Comparison of ENCODE assay signal across 23 mouse cellular contexts in genomic region chr12:46197482-46198101, GRCm38 (mm10).
DNase-seq lines count a peak whose midpoint lies in the region; ATAC-seq and TF ChIP-seq lines count a peak whose summit lies in the region.
"Had no signal": no experiment of that assay in that cellular context is flagged by ENCODE, and none has a peak within 500 bp of the region (broad histone marks: within the 10 kb centered on the region; RNA-seq: fewer than 3 reads in every experiment).

No protein-coding gene starts in this region.

- no peaks in the 10 kb centered on the region for H3K27me3 ChIP-seq in kidney, postnatal 0 days (ENCODE audit: insufficient read depth, low read length)
- H3K27me3 ChIP-seq in forebrain, postnatal 0 days (ENCODE audit: insufficient read depth, low read length) = no peaks in the 10 kb centered on the region
- H3K27me3 ChIP-seq: heart, embryonic 15.5 days; hindbrain, embryonic 13.5 days; kidney, embryonic 15.5 days; limb, embryonic 12.5 days; liver, embryonic 12.5 days; midbrain, embryonic 12.5 days; neural tube, embryonic 12.5 days had no signal

- H3K4me2 ChIP-seq in kidney, postnatal 0 days (ENCODE audit: low read length) = no peak overlapping the region
- no peak overlapping the region for H3K4me2 ChIP-seq in forebrain, postnatal 0 days (ENCODE audit: low read depth)
- H3K4me2 ChIP-seq: heart, embryonic 15.5 days; hindbrain, embryonic 13.5 days; kidney, embryonic 15.5 days; limb, embryonic 12.5 days; liver, embryonic 12.5 days; midbrain, embryonic 12.5 days; neural tube, embryonic 12.5 days had no signal

- no peaks in the 10 kb centered on the region for H3K9me3 ChIP-seq in kidney, postnatal 0 days (replicated peaks; ENCODE audit: low read length)
- no peaks in the 10 kb centered on the region for H3K9me3 ChIP-seq in forebrain, postnatal 0 days (ENCODE audit: low read length)
- H3K9me3 ChIP-seq: heart, embryonic 15.5 days; hindbrain, embryonic 13.5 days; kidney, embryonic 15.5 days; limb, embryonic 12.5 days; liver, embryonic 12.5 days; midbrain, embryonic 12.5 days; neural tube, embryonic 12.5 days had no signal

- TF ChIP-seq POLR2A in lung, adult 2 months (IDR thresholded peaks at IDR 0.05; ENCODE audit: borderline replicate concordance, extremely low read depth, low read depth, low read length) = no peak
- no peak for TF ChIP-seq POLR2A in brain, embryonic 14.5 days (IDR thresholded peaks at IDR 0.05; ENCODE audit: borderline replicate concordance, extremely low read depth, insufficient read depth, insufficient read length, poor library complexity, severe bottlenecking)

- H3K4me3 ChIP-seq in kidney, postnatal 0 days (replicated peaks; ENCODE audit: low read depth, low read length) = no peak overlapping the region
- no peak overlapping the region for H3K4me3 ChIP-seq in lung, adult 2 months (replicated peaks; ENCODE audit: extremely low read depth, low read depth, low read length)
- no peak overlapping the region for H3K4me3 ChIP-seq in forebrain, postnatal 0 days (ENCODE audit: low read depth, low read length)
- H3K4me3 ChIP-seq: erythroblast, embryonic 14.5 days; gastrocnemius, adult 2 months; heart, embryonic 15.5 days; hindbrain, embryonic 13.5 days; kidney, embryonic 15.5 days; limb, embryonic 12.5 days; liver, embryonic 12.5 days; midbrain, embryonic 12.5 days; neural tube, embryonic 12.5 days had no signal

- 45% methylated on average over 2 of the region's 2 CpGs for WGBS in kidney, postnatal 0 days
- WGBS in lung, adult 2 months = 42% methylated on average over 2 of the region's 2 CpGs
- WGBS in forebrain, postnatal 0 days = 14% methylated on average over 2 of the region's 2 CpGs

- no peak overlapping the region for H3K27ac ChIP-seq in kidney, postnatal 0 days
- H3K27ac ChIP-seq in forebrain, postnatal 0 days (ENCODE audit: low read depth, low read length) = no peak overlapping the region
- H3K27ac ChIP-seq: gastrocnemius, adult 2 months; heart, embryonic 15.5 days; hindbrain, embryonic 13.5 days; kidney, embryonic 15.5 days; limb, embryonic 12.5 days; liver, embryonic 12.5 days; midbrain, embryonic 12.5 days; neural tube, embryonic 12.5 days had no signal

- no peaks in the 10 kb centered on the region for H3K36me3 ChIP-seq in kidney, postnatal 0 days (ENCODE audit: insufficient read depth, low read length)
- H3K36me3 ChIP-seq in forebrain, postnatal 0 days (ENCODE audit: insufficient read depth) = no peaks in the 10 kb centered on the region
- H3K36me3 ChIP-seq: heart, embryonic 15.5 days; hindbrain, embryonic 13.5 days; kidney, embryonic 15.5 days; limb, embryonic 12.5 days; liver, embryonic 12.5 days; midbrain, embryonic 12.5 days; neural tube, embryonic 12.5 days had no signal

- no peak for TF ChIP-seq CTCF in kidney, postnatal 0 days (IDR thresholded peaks at IDR 0.05; ENCODE audit: low read depth)
- no peak for TF ChIP-seq CTCF in lung, adult 2 months (IDR thresholded peaks at IDR 0.05; ENCODE audit: insufficient read depth, low read length)
- no peak for TF ChIP-seq CTCF in brain, embryonic 14.5 days (IDR thresholded peaks at IDR 0.05; ENCODE audit: borderline replicate concordance, extremely low read depth, insufficient read depth, insufficient read length)
- no peak for TF ChIP-seq CTCF in forebrain, postnatal 0 days (IDR thresholded peaks at IDR 0.05; ENCODE audit: low read depth)

- peak; percentile 78 for DNase-seq in kidney, postnatal 0 days (ENCODE audit: low spot score)
- no peak for DNase-seq in kidney, adult 11 months
- DNase-seq in lung, postnatal 10 days = peak; percentile 2
- DNase-seq in lung, adult 2 months = no peak
- peak; percentile 61 for DNase-seq in brain, embryonic 14.5 days (ENCODE audit: low read depth)
- DNase-seq in forebrain, postnatal 0 days = no peak
- DNase-seq: adrenal gland, postnatal 25 days; cerebellum, adult 9-10 months; gastrocnemius, adult 2 months; heart, postnatal 36 days; layer of hippocampus, postnatal 36 days; lung, adult 18-20 months; lung, postnatal 4 days had no signal

- no peak for ATAC-seq in kidney, postnatal 0 days (replicated peaks; ENCODE audit: low FRiP score, low read depth)
- ATAC-seq in forebrain, postnatal 0 days = 0 out of 2 replicates have a peak, but pooled peaks have one; percentile 34
- ATAC-seq in megakaryocyte-erythroid progenitor cell, adult 5-6 weeks (replicated peaks; ENCODE audit: low FRiP score, low TSS enrichment, poor library complexity, severe bottlenecking) = no peak
- ATAC-seq: inflammation-experienced regulatory T-cells, adult 6 months; liver, embryonic 12.5 days had no signal

- H3K4me1 ChIP-seq in kidney, postnatal 0 days (replicated peaks; ENCODE audit: insufficient read depth, low read length) = no peaks in the 10 kb centered on the region
- H3K4me1 ChIP-seq in lung, adult 2 months (ENCODE audit: control insufficient read depth, insufficient read depth, low read length) = no peaks in the 10 kb centered on the region
- no peaks in the 10 kb centered on the region for H3K4me1 ChIP-seq in forebrain, postnatal 0 days (ENCODE audit: insufficient read depth)
- H3K4me1 ChIP-seq: heart, embryonic 15.5 days; hindbrain, embryonic 13.5 days; kidney, embryonic 15.5 days; limb, embryonic 12.5 days; liver, embryonic 12.5 days; midbrain, embryonic 12.5 days; neural tube, embryonic 12.5 days had no signal

- no peak overlapping the region for H3K9ac ChIP-seq in kidney, postnatal 0 days (ENCODE audit: low read depth, low read length)
- no peak overlapping the region for H3K9ac ChIP-seq in forebrain, postnatal 0 days
- H3K9ac ChIP-seq: heart, embryonic 15.5 days; hindbrain, embryonic 13.5 days; kidney, embryonic 15.5 days; limb, embryonic 12.5 days; liver, embryonic 12.5 days; midbrain, embryonic 12.5 days; neural tube, embryonic 12.5 days had no signal

Comparison
In these comparisons a context has a peak if more than half of its experiments do, and no peak if none do; other contexts are left out.
1. DNase-seq: peak in kidney, postnatal 0 days (single experiment), lung, postnatal 10 days (single experiment) and brain, embryonic 14.5 days (single experiment); none in kidney, adult 11 months (single experiment), lung, adult 2 months (single experiment) and forebrain, postnatal 0 days (single experiment).